Mouse (Mus musculus) ES-Bruce4 (cell line): Measurements from ENCODE around the gene Angptl8. TPM values are rescaled to one million over a fixed set of nuclear protein-coding genes. Genes with fewer than 3 reads are reported as not detected.
A peak's percentile ranks its signal among the peaks of the same experiment; 100 is the strongest.
"Not testable (repeated sequence)": the region's sequence is repeated elsewhere in the genome, so short reads cannot be mapped to it uniquely, and the experiment has no call there.

Experiments used
- H3K27ac ChIP-seq: 2 replicates; pipeline ENCODE4 v1.5.1; 2012; ENCODE audit warnings: low read length, inconsistent platforms; ENCODE audit not compliant: insufficient read depth
- H3K27me3 ChIP-seq: 2 replicates; pipeline ENCODE4 v1.6.1; 2012; ENCODE audit warnings: mild to moderate bottlenecking, low read length, inconsistent platforms; ENCODE audit not compliant: control insufficient read depth, poor library complexity, insufficient read depth, severe bottlenecking
- H3K36me3 ChIP-seq: 2 replicates; pipeline ENCODE4 v1.6.1; 2012; ENCODE audit warnings: inconsistent platforms, mild to moderate bottlenecking, low read length, moderate library complexity; ENCODE audit not compliant: control insufficient read depth, poor library complexity, insufficient read depth, severe bottlenecking
- H3K4me1 ChIP-seq: one replicate; pipeline ENCODE4 v1.8.1; 2011; ENCODE audit warnings: low read length; ENCODE audit not compliant: control insufficient read depth, insufficient read depth
- H3K4me3 ChIP-seq: 2 replicates; pipeline ENCODE4 v1.5.1; 2011; ENCODE audit warnings: low read depth, mild to moderate bottlenecking, low read length
- H3K9ac ChIP-seq: 2 replicates; pipeline ENCODE4 v1.6.1; 2012; ENCODE audit warnings: low read depth, mild to moderate bottlenecking, inconsistent platforms; ENCODE audit not compliant: poor library complexity, severe bottlenecking
- H3K9me3 ChIP-seq: replicated peaks from 2 replicates; pipeline ENCODE4 v1.6.1; 2012; ENCODE audit warnings: mild to moderate bottlenecking, low read length, inconsistent platforms; ENCODE audit not compliant: control insufficient read depth, poor library complexity, insufficient read depth, severe bottlenecking
- CTCF ChIP-seq: IDR thresholded peaks from one replicate; pipeline ENCODE4 v1.8.1; 2011; ENCODE audit warnings: low read depth, low read length
- EP300 ChIP-seq: IDR thresholded peaks from 2 replicates; pipeline ENCODE4 v1.6.1; 2011; ENCODE audit warnings: low read depth, low read length; ENCODE audit not compliant: insufficient read depth
- POLR2A ChIP-seq: IDR thresholded peaks from one replicate; pipeline ENCODE4 v1.8.1; 2011; ENCODE audit warnings: low read length; ENCODE audit not compliant: insufficient read depth
- polyA plus RNA-seq: library from polyadenylated mRNA; stranded (reverse); fragments of >200 nt; gene quantifications from 2 replicates; pipeline ENCODE4 v1.2.4, GENCODE M21; 2011; ENCODE audit warnings: low read depth; ENCODE audit not compliant: missing spikeins, insufficient read depth, insufficient read length

The Angptl8 gene
- polyA plus RNA-seq = not detected in 2 replicates

DNA sequence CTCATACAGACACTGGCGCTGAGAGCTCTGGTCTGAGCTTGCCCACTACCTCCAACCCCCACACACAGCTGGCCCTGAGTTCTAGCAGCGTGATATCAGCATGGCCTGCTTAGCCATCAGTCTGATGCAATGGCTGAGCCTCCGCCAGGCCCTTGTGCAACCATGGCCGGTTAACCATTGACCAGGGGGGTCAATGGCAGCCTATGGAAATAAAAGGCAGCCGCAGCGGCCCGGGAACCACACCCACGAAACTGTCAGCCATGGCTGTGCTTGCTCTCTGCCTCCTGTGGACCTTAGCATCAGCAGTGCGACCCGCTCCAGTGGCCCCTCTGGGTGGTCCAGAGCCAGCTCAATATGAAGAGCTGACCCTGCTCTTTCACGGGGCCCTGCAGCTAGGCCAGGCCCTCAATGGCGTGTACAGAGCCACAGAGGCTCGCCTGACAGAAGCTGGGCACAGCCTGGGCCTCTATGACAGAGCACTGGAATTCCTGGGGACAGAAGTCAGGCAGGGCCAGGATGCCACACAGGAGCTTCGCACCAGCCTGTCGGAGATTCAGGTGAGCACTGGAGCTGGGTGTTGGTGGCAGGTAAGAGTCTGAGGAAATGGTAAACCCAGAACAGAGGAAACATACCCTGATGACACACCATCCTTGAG is at the start of gene Angptl8:
TSS of gene Angptl8 (plus strand) at position 253 of the 655 bp plus-strand sequence.
- Histone ChIP-seq H3K27ac (no peak within 1 kb of the TSS), H3K4me1 (peaks cover 7% of the 10 kb centered on the region), H3K9ac (no peak within 1 kb of the TSS), H3K4me3 (no peak within 1 kb of the TSS), H3K9me3 (no peaks in the 10 kb centered on the region), H3K36me3 (peaks cover 47% of the 10 kb centered on the region), H3K27me3 (no peaks in the 10 kb centered on the region)
- TF ChIP-seq POLR2A (no peak), CTCF (no peak)

DNA sequence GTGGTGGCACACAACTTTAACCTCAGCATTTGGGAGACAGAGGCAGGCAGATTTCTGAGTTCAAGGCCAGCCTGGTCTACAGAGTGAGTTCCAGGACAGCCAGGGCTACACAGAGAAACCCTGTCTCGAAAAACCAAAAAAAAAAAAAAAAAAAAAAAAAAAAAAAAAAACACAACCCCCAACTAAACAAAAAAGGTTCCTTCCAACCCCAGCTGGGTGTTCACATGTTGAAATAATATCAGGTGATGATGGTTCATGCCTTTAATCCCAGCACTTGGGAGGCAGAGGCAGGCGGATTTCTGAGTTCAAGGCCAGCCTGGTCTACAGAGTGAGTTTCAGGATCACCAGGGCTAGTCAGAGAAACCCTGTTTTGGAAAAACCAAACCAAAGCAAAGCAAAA is 49.0 kb upstream of the Angptl8 start:
- not testable (repeated sequence) for H3K9ac ChIP-seq, H3K27ac ChIP-seq, H3K27me3 ChIP-seq, H3K9me3 ChIP-seq, H3K4me3 ChIP-seq, H3K4me1 ChIP-seq
- peaks cover 22% of the 10 kb centered on the region; the same call in 1 of the 2 replicates for H3K36me3 ChIP-seq

DNA sequence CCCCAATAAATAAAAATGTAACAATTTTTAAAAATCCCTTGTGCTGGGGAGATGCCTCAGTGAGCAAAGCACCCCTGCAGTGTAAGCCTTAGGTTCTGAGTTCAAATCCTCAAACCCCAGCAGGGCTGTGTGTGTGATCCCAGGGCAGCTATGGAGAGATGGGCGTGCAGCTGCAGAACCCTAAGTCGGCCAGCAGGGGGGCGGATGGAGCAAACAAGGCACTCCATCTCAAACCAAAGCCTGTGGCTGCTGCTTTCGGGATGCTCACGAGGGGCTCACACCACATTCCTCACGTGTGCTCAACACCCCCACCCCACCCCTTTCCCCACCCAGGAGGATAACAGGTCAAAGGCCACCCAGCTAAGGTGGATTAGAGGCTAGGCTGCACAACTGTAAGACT is 48.4 kb upstream of the Angptl8 start:
- H3K9ac ChIP-seq = peak overlapping the region; percentile 60

DNA sequence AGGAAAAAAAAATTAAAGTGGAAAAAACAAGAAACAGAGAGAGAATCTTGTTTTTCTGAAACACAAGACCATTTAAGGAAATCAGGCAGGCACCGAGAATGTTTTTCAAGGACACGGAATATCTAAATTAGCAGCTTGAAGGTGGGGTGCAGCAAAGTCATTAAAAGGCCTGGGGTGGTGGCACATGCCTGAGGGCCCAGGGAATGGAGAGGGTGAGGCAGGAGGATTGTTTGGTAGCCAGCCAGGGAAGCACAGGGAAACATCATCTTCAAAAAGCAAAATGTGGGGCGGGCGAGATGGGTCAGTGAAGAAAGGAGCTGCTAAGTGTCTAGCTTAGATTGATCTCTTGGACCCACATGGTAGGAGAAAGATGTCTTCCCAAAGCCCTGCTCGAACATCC is 47.7 kb upstream of the Angptl8 start:
- H3K27me3 ChIP-seq = no peaks in the 10 kb centered on the region
- H3K4me1 ChIP-seq = peaks cover 2% of the 10 kb centered on the region
- H3K9ac ChIP-seq = peak overlapping the region; percentile 60
- no peaks in the 10 kb centered on the region for H3K9me3 ChIP-seq
- H3K4me3 ChIP-seq = peak overlapping the region; percentile 19; the same call in 1 of the 2 replicates
- no peak for TF ChIP-seq POLR2A
- TF ChIP-seq EP300 = peak; percentile 58; the same call in 1 of the 2 replicates
- TF ChIP-seq CTCF = no peak
- H3K36me3 ChIP-seq = peaks cover 19% of the 10 kb centered on the region
- H3K27ac ChIP-seq = peak overlapping the region; percentile 95

More for the DNA sequence above, 48.4 kb upstream of the Angptl8 start:
- peak overlapping the region; percentile 95; the same call in 1 of the 2 replicates for H3K27ac ChIP-seq
- H3K4me3 ChIP-seq = no peak overlapping the region
- H3K4me1 ChIP-seq = peaks cover 5% of the 10 kb centered on the region
- no peak for TF ChIP-seq POLR2A
- peak; percentile 73 for TF ChIP-seq CTCF
- peak; percentile 95 for TF ChIP-seq EP300
- H3K27me3 ChIP-seq = no peaks in the 10 kb centered on the region
- peaks cover 19% of the 10 kb centered on the region; the same call in 1 of the 2 replicates for H3K36me3 ChIP-seq
- H3K9me3 ChIP-seq = no peaks in the 10 kb centered on the region

DNA sequence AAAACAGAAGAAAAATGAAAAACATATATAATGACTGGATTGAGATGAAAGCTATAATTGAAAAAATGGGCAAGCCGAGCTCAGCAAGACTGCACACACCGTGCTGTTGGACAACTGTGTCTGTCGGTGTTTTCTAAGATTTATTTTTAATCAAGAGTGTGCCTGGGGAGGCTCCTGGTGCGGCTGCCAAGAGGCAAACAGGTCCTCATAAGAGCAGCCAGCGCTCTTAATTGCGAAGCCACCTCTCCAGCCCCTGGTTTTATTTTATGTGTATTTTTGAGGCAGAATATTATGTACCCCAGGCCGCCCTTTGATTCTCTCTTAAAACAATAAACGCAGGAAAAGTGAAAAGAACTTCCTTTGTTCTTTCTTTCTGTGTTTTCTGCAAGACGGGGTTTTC is 47.1 kb upstream of the Angptl8 start:
- Histone ChIP-seq H3K4me1 (peaks cover 2% of the 10 kb centered on the region), H3K36me3 (peaks cover 20% of the 10 kb centered on the region), H3K27ac (peak overlapping the region; percentile 95)

DNA sequence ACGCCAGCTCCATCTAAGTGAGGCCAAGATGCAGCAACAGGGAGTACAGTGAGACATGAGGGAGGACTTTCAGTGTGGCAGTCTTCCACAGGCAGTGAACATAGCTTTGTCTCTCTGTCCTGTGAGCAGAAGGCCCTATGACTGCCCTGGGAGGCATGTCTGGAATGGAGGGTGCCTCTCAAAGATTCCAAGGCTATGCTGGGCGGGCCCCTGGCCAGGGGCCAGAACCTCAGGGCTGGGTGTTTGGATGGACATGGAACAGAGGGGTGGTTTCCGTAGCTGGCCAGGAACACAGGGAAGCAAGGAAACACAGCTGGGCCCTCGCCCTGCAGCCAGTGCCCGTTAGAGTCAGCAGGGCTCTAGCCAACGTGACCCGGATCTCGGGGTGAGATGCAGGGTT is 43.4 kb upstream of the Angptl8 start:
- H3K4me3 ChIP-seq = no peak overlapping the region
- no peak overlapping the region for H3K9ac ChIP-seq
- no peaks in the 10 kb centered on the region for H3K9me3 ChIP-seq
- H3K4me1 ChIP-seq = peaks cover 2% of the 10 kb centered on the region
- H3K27ac ChIP-seq = no peak overlapping the region
- TF ChIP-seq CTCF (no peak), POLR2A (no peak), EP300 (no peak)
- no peaks in the 10 kb centered on the region for H3K27me3 ChIP-seq
- peaks cover 35% of the 10 kb centered on the region for H3K36me3 ChIP-seq

More for the DNA sequence above, 47.1 kb upstream of the Angptl8 start:
- H3K9me3 ChIP-seq = no peaks in the 10 kb centered on the region
- no peak overlapping the region for H3K4me3 ChIP-seq
- H3K9ac ChIP-seq = peak overlapping the region; percentile 60
- no peaks in the 10 kb centered on the region for H3K27me3 ChIP-seq
- no peak for TF ChIP-seq POLR2A
- no peak for TF ChIP-seq EP300
- no peak for TF ChIP-seq CTCF
